Mouse (Mus musculus): ENCODE measurements around the gene Efemp2.

The Efemp2 gene

DNA sequence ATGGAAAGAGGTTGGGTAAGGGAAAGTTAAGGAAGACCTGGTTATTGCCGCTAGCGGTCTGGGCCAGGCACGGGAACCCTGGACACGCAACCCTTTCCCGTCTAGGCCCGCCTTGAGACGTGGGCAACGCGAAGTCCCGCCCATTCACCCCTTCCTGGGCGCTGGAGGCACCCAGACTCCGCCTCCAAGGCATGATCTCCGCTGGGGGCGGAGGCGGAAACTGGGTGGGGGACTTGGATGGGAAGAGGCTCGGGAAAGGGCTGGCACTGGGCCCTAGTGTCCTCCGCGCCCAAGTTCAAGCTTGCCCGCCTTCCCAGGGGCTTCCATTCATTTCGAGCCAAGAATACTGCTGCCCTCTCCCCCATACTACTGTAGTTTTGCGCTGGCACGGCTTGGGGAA, at the start of gene Efemp2:
Gene Efemp2, plus strand, starts transcription at position 235 of the 400 bp plus-strand sequence.
- peak in 1 of 2 experiments; percentile 47 for DNase-seq (ENCODE audit: low spot score in 2 of 2)

DNA sequence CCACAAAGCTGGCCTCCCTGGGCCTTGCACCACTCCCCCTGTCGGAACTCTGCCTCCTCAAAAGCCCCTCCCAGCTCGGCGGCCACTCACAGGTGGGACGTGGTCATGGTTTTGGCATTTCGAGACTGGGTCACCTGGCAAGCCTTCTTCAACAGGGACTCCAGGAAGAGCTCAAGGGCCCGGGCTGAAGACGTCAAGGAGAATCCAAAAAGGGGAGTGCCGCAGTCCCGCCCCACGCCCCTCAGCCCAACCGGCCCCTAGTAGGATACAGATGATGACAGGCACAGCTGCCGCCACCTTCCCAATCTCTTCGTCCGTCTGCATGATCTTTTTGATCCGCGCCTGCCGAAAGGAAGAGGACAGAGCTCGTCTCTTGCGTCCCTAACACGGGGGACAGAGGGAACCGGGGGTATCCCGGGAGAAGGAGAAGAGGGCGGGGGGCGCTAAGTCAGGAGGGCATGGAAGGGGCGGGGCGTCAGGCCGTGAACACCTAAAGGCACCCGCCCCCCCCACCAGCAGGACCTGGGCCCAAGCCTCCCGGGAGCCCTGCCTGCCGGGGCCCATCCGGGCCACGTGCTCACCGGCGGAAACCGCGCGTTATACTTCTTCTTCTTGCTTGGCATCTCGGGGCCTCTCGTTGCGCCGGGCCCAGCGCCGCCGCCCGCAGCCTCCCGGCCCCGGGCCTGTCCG, 49.5 kb upstream of the Efemp2 start:
- DNase-seq (ENCODE audit: low spot score in 2 of 2): peak; percentile 50 to 67

DNA sequence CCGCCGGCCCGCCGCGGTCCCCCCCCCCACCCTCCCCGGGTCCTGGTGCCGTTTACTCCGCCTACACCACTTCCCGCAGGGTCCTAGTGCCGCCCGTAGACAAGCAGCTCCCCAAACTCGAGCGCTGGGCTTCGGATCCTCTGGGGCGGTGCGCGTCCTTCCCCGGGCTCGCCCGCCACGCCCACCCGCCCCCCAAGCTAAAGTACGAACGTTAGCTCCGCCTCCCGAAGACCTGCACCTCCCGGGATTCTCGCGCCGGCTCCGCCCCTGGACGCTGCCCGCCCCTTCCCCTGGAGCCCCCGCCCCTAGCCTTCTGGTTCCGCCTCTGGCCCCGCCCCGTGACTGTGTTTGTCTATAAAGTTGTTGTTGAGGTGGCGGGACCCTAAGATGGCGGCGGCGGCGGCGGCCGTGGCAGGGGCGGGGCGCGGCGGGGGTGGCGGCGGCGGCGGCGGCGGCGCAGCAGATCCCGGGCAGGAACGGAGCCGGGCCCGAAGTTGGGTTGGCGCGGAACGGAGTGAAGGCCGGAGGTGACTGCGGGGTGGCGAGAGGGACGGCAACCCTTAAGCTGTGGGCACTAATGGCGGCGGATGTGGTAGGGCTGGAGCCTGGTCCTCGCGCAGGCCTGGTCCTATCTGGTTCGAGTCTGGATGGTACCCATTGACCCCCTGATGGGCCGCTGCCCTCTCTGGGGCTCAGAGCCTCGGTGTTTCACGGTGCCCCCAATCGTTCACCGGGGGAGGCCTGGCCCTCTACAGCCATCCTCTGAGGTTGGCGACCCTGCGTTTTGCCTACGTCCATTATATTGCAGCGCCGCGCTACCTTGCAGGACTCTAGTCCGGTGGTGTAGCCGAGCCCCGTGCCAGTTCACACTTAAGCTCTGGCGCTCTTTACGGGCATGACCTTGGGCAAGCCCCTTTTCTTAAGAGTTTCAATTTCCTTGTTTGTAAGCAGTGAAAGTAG, 48.7 kb upstream of the Efemp2 start, which contains the start of the genes Drap1 and AI837181:
Gene Drap1, minus strand, starts transcription at position 198 of the 960 bp plus-strand sequence.
Gene AI837181, plus strand, starts transcription at position 363 of the 960 bp plus-strand sequence.
- peak; percentile 95 for DNase-seq (ENCODE audit: low spot score in 2 of 2)

DNA sequence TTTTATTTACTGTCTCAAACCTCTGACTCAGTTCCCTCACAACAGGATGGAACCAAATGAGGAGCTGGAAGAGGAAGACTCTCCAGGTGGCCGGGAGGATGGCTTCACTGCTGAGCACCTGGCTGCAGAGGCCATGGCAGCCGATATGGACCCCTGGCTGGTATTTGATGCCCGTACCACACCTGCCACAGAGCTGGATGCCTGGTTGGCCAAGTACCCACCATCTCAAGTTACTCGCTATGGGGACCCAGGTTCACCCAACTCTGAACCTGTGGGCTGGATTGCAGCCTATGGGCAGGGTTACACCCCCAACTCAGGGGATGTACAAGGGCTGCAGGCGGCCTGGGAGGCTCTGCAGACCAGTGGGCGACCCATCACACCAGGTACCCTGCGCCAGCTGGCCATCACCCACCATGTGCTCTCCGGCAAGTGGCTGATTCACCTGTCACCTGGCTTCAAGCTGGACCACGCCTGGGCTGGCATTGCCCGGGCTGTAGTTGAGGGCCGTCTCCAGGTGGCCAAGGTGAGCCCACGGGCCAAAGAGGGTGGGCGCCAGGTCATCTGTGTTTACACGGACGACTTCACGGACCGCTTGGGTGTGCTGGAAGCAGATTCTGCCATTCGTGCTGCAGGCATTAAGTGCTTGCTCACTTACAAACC, 47.7 kb upstream of the Efemp2 start:
- DNase-seq (ENCODE audit: low spot score in 2 of 2): no peak

DNA sequence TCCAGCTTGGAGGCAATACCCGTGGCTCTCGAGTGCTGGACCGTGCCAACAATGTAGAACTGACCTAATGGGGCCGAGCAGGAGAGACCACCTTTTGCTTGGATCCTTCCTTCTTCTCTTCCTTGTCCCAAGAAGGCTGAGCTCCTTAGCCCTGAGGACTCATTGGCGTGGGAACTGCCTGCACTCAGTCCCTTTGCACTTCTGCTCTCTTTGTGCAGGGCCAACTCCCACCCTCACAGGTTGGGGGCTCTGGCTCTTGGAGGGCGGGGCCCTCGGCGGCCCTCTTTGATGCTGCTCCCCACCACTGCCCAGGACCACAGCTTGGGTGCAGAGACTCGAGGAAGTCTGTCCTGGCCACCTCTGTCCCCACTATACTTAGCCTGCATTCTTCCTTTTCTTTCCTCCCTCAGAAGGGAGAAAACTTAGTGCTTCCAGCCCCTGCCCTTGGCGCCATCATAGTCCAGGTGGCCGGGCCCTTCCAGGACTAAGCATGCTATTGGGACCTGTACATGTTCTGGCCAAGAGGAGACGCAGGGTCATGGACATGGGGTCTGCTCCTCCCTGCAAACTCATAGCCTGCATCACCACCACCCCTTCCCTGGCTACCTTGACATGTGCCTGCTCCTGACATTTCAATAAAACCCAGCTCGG, 47.0 kb upstream of the Efemp2 start:
- DNase-seq (ENCODE audit: low spot score in 2 of 2): no peak

DNA sequence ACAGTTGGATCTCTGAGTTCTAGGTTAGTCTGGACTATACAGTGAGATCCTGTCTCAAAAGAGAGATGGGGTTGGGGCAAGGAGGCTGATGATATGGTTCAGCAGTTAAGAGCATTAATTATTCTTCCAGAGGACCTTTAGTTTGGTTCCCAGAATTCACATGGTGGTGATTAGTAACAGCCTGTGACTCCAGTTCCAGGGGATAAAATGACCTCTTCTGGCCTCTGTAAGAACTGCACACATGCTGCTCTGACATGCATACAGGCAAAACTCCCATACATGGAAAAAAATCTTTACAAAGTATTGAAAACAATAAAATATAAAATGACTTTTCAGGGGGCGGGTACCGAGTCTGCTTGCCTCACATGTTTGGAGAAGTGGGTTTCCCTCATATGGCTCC, 45.7 kb upstream of the Efemp2 start:
- peak in 1 of 2 experiments; percentile 21 for DNase-seq (ENCODE audit: low spot score in 2 of 2)

DNA sequence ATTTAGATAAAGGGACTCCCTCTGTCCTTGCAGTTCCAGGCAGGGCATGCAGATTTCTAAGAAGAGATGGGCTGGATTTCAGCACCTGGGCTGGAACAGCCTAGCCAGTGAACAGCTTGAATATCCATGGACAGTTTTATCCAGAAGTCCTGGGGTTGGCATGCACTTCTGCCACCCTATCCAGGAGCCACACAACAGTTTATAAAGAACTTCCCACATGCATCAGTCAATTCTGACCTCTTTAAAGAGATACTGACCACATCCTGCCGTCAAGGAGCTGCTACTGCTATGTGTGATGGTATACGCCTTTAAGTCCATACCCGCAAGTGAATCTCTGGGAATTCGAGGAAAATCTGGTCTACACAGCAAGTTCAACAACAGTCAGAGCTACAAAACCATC, 44.5 kb upstream of the Efemp2 start:
- DNase-seq (ENCODE audit: low spot score in 2 of 2): no peak

DNA sequence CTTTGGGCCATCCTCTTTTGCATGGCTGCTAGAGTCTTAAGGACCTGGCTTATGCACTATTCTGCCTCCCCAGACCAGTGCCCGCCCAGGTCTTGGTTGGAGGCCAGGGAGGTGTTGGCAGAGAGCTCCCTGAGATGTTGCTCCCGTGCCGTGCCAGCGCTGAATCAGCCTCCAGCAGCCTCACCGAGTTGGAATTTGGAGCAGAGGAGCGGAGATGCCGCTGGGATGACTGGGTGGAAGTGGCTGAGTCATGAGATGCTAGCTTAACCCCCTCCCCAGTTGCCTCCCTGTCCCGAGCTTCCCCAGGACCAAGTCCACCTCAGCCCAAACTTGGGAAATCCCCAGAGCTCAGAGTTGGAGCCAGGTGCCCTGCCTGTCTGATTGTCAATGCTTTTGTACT, 43.9 kb upstream of the Efemp2 start:
- DNase-seq (ENCODE audit: low spot score in 2 of 2): no peak

DNA sequence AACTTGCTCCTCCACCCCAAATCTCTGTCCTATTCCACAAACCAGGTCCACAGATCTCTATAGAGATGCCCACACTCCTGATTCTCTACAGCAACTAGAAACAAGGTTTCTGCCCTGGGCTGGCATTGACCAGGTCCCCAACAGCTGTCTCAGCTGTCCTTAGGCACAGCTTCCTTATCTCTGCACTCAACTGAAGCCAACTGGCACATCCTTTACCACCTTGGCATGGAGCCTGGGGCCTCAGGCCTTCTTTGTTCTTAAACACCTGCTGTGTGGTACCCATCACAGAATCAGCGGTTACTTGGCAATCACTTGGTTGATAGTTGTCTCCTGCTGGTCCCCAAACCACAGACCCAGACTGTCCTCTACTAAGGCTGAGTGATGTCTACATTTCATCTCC, 43.3 kb upstream of the Efemp2 start:
- DNase-seq (ENCODE audit: low spot score in 2 of 2): no peak

DNA sequence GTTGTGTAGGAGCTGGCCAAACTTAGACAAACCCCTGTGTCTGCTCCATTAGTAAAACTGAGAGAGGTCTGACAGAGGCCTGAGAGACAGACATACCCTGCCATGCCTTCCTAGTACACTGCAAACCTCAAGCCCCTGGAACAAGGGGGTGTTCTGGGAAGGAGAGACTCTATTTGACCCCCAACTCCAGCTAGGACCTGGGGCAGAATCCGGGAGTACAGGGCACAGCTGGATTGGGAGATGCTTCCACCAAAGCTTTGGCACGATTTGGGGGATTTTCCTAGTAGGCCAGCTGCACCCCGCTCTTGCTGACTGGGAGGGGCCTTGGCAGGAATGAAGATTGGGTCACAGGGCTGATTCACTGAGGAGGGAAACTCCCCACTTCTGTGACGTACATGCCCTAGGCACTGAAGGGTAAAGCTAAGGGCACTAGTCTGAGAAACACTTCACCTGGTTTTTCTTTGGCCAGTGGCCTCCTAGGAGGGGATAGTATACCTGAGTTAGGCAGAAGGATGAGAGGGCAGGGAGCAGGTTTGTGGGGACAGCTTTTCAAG, 41.8 kb upstream of the Efemp2 start:
- no peak for DNase-seq (ENCODE audit: low spot score in 2 of 2)

DNA sequence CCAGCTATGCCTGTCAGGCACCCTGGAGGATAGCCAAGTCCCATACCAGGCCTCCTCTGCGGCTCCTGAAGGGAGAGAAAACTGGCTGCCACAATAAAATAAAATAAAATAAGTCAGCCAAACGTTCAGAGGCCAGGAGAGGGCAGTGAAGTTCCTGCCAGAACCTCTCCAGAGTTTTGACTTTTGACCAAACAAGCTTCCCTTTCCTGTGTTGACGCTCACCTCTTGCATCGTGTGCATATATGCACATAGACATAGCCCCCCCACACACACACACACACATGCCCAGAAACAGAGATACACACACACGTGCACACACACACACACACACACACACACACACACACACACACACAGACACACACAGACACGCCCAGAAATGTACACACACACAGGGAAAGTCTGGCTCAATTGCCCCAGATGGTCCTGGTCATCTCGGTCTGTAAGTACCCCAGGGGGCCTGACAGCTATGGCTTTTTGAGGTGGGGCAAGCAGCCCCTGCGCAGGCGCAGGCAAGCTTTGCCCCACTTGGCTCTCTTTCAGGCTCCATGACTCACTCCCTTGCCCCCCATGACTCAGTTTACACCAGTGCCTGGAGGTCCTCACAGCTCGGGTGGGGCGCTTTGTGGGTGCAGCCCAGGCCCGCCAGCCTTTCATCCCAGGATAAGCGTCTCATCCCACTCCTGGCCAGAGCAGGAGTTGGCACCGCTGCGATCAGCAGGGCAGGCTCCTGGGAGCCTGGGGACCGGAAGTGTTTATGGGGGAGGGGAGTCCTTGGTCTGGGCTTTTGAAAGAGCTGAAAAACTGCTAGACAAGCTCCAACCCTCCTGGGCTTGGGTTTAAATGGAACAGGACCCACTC, 40.5 kb upstream of the Efemp2 start:
- no peak for DNase-seq (ENCODE audit: low spot score in 2 of 2)

DNA sequence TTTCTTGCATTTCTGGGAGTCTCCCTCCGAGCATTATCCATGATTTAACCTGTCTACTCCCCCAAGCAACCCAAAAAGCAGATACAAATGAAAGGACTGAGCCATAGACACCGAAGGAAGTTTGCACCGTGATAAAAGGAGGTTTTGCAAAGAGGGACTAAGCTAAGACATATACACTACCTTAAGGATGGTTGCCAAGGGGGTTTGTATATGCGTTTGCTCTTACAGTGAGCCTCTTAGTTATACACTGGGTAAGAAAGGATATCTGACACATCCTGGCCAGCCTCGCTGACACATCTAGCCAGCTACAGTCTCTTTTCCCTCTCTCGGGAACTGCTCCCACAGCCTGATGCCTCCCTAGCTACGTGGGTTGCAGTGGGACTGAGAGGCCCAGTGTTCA, 39.8 kb upstream of the Efemp2 start:
- DNase-seq (ENCODE audit: low spot score in 2 of 2): no peak

DNA sequence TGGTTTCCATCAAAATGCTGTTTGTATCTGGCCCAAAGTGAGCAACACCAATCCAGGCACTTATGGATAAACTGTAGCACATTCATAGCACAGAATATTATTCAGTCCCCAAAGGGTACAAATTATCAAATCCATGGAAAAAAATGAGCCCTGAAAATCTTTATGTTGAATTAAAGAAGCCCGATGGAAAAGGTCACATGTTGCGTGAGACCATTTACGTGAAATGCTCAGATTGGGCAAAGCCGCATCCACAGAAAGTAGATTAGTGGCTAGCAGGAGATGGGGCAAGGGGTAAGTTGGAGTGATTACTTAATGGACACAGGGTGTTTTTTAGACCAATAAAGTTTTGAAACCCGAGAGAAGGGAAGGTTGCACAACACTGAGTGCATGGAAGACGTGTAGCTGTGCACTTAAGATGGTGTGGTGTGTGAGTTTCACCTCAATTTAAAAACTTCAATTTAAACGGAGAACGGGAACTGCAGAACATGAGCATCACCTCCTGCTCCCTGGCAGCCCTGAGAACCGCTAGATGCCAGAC, 29.3 kb upstream of the Efemp2 start:
- no peak for DNase-seq (ENCODE audit: low spot score in 2 of 2)

DNA sequence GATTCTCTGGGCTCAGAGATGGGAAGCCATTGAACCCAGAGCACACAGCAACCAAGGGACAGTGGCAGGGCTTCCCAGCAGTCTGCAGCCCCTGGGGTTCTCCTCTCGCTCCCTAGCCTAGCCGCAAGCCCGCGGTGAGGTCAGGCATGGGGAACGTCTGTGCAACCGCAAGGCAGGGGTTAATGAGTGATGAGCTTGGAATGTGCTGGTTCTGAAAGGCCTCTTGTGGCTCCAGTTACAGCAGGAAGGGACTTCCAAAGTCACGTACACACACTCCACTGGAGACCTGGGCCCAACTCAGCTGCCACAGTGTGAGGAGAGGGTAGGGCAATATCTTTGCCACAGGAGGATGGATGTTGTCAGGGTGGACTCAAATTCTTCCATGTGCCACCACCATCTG, 28.8 kb upstream of the Efemp2 start:
- DNase-seq (ENCODE audit: low spot score in 2 of 2): no peak

DNA sequence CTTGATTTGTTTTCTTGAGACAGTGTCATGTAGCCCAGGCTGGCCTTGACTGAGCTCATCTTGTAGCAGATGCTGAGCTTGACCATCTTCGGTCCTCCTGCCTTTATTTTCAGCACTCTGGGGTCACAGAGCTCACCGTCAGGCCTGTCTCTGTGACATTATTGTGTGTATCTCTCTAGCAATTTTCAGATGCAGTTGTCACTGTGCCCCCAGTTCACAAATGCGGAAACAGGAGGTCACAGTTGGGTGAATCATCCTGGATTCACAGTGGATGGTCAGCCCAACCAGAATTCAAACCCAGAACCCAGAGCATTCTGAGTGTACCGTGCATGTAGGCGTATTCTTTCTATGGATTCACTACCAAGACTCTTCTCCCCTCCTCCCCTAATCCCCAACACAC, 28.0 kb upstream of the Efemp2 start:
- no peak for DNase-seq (ENCODE audit: low spot score in 2 of 2)

DNA sequence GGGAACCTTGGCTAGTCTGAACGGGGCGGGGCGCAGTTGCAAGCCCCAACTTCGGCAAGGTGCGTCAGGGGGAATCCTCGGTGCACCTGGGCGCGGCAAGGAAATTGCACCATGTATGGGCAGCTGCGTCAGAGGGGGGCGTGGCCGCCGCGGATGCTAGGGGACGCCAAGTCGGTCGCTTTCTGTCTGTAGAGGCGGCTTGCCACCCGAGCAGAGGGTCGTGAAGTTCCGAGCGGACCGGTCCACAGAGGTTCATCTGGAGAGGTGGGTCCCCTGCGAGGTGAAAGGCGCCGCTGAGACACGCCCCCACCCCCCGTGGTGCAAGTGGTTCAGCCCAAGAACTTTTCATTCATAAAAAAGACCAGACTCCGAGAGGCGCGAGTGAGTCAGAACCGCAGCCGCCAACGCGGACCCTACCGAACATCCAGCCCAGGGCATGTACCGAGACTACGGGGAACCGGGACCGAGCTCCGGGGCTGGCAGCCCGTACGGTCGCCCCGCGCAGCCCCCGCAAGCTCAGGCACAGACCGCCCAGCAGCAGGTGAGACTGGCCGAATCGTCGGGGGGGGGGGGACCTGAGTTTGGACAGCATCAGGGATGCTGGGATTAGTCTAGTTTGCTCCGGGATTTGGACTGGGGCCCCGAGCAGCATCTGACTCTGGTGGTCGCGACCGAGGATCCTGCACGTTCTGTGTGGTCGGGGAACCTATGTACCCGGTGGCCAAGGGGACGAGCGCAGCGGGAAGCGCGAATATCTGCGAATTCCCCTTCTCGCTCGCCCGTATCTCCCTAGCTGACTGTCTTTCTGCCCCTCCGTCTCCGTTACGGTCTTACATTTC, 26.0 kb upstream of the Efemp2 start, which contains the start of gene Fosl1:
Gene Fosl1, plus strand, starts transcription at position 33 of the 839 bp plus-strand sequence.
- DNase-seq (ENCODE audit: low spot score in 2 of 2): peak in 1 of 2 experiments; percentile 63

DNA sequence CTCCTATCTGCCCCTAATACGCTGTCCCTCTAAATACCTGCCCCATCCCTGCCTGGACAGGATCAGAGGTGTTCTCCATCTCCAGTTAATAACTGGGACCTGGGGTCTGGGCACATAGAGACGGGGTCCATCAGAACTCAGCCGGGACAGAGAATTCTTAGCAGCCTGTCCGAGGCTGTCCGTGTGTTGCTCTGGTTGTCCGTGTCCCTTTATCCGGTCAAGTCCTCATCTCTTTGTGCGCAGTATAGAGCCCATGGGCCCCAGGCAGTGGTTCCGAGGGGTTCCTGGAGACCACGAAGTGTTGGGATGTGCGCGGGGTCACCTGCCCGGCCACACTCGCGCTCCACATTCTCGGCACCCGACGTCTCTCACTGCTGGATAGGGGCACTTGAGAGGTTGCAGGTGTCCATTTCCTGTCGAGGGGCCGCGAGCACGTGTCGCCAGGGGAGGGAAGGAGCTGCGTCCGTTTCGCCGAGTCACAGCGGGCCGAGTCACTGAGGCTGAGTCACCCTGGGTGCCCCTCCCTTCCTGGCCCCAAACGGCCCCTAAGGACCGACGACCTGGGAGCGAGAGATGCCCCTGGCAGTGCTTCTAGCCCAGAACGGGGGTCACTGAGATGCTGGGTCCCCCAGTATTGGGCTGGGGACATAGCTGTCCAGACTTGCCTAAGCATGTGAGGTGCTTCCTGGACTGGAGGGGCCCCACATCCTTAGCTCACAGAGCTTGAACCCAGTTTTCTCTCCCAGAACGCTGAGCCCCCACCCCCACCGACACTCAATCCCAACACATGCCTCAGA, 25.2 kb upstream of the Efemp2 start:
- no peak for DNase-seq (ENCODE audit: low spot score in 2 of 2)

DNA sequence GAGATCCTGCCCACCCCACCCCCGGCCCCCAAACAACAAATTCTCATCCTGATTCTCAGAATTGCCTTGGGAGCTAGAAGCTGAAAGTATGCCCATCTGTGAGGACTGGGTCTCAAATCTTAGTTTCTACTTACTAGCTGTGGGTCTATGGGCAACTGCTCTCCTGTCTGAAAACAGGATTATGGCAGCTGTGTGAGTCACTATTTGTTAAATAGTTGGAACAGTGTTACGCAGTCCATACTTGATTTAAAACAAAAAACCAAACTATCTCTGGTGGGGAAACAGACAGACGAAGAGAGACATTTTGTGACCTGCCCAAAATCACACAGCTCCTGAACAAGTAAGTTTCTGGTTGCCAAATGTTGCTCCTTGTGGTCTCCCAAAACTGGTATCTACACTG, 24.1 kb upstream of the Efemp2 start:
- no peak for DNase-seq (ENCODE audit: low spot score in 2 of 2)

Data from cerebellum, postnatal 4 days (tissue).